Mouse (Mus musculus): ENCODE results near the gene Add3. TPM values are rescaled to one million over a fixed set of nuclear protein-coding genes. Genes with fewer than 3 reads are reported as not detected.

Gene Add3
- total and polyA plus RNA-seq, 3 experiments = 16.3 to 18.4 (median 16.4) TPM

GRCm38 (mm10) chr19:53145075-53145474 lies 4.8 kb downstream of the Add3 start:
- no peak for TF ChIP-seq JUND (conservative IDR thresholded peaks at IDR 0.05; ENCODE audit: low read depth, low read length)
- no peaks in the 10 kb centered on the region for H3K9me3 ChIP-seq (replicated peaks; ENCODE audit: low read length)
- H3K79me2 ChIP-seq (replicated peaks; ENCODE audit: control insufficient read depth, extremely low read depth, insufficient read depth, poor library complexity, severe bottlenecking) = no peaks in the 10 kb centered on the region
- no peak overlapping the region for H3K4me2 ChIP-seq (ENCODE audit: insufficient read depth, low read depth, poor library complexity, severe bottlenecking)
- no peak overlapping the region for H3K4me3 ChIP-seq (replicated peaks in 1 of 3; ENCODE audit: low read depth in 2 of 3, low read length in 2 of 3, poor library complexity in 1 of 3)
- DNase-seq (ENCODE audit: extremely low read depth) = no peak
- peaks cover 2% of the 10 kb centered on the region for H3K27me3 ChIP-seq (replicated peaks)
- dilution Hi-C loops (cut with MboI; ENCODE audit: extremely low pct_ligation_motif_present, extremely low pct_unique_long_range_greater_than_20kb, low sequenced_read_pairs) (no loop called here), in situ Hi-C loops (cut with MboI; ENCODE audit: low pct_ligation_motif_present, low pct_unique_long_range_greater_than_20kb, low sequenced_read_pairs) (no loop called here)
- H3K27ac ChIP-seq (ENCODE audit: insufficient read depth, low read depth) = no peak overlapping the region
- no peak overlapping the region for H3K9ac ChIP-seq (ENCODE audit: insufficient read depth, low read depth)
- H3K4me1 ChIP-seq (ENCODE audit: control insufficient read depth in 1 of 2, insufficient read depth in 2 of 2) = peaks cover 2 to 20% of the 10 kb centered on the region in 2 experiments; a peak in 3 of 4 replicates
- no peaks in the 10 kb centered on the region for H3K36me3 ChIP-seq (replicated peaks in 1 of 2; ENCODE audit: control insufficient read depth in 1 of 2, insufficient read depth in 1 of 2, low read length in 1 of 2)

GRCm38 (mm10) chr19:53149381-53149780 lies 9.1 kb downstream of the Add3 start:
- DNase-seq (ENCODE audit: extremely low read depth) = no peak
- Histone ChIP-seq H3K4me1 (ENCODE audit: control insufficient read depth in 1 of 2, insufficient read depth in 2 of 2) (0 out of 4 replicates have a peak, but pooled peaks cover 0 to 3% of the 10 kb centered on the region in 2 experiments), H3K9ac (ENCODE audit: insufficient read depth, low read depth) (no peak overlapping the region), H3K36me3 (replicated peaks in 1 of 2; ENCODE audit: control insufficient read depth in 1 of 2, insufficient read depth in 1 of 2, low read length in 1 of 2) (no peaks in the 10 kb centered on the region), H3K27me3 (replicated peaks) (no peaks in the 10 kb centered on the region), H3K27ac (ENCODE audit: insufficient read depth, low read depth) (no peak overlapping the region), H3K79me2 (replicated peaks; ENCODE audit: control insufficient read depth, extremely low read depth, insufficient read depth, poor library complexity, severe bottlenecking) (no peaks in the 10 kb centered on the region), H3K4me3 (replicated peaks in 1 of 3; ENCODE audit: low read depth in 2 of 3, low read length in 2 of 3, poor library complexity in 1 of 3) (no peak overlapping the region), H3K9me3 (replicated peaks; ENCODE audit: low read length) (no peaks in the 10 kb centered on the region), H3K4me2 (ENCODE audit: insufficient read depth, low read depth, poor library complexity, severe bottlenecking) (no peak overlapping the region)
- dilution Hi-C loops (cut with MboI; ENCODE audit: extremely low pct_ligation_motif_present, extremely low pct_unique_long_range_greater_than_20kb, low sequenced_read_pairs) (no loop called here), in situ Hi-C loops (cut with MboI; ENCODE audit: low pct_ligation_motif_present, low pct_unique_long_range_greater_than_20kb, low sequenced_read_pairs) (no loop called here)
- no peak for TF ChIP-seq PAX5 (IDR thresholded peaks at IDR 0.05; ENCODE audit: low read length)

GRCm38 (mm10) chr19:53152451-53152850 lies 12.2 kb downstream of the Add3 start:
- Histone ChIP-seq H3K79me2 (replicated peaks; ENCODE audit: control insufficient read depth, extremely low read depth, insufficient read depth, poor library complexity, severe bottlenecking) (no peaks in the 10 kb centered on the region), H3K9ac (ENCODE audit: insufficient read depth, low read depth) (no peak overlapping the region), H3K36me3 (replicated peaks in 1 of 2; ENCODE audit: control insufficient read depth in 1 of 2, insufficient read depth in 1 of 2, low read length in 1 of 2) (no peaks in the 10 kb centered on the region), H3K27me3 (replicated peaks) (no peaks in the 10 kb centered on the region), H3K4me3 (replicated peaks in 1 of 3; ENCODE audit: low read depth in 2 of 3, low read length in 2 of 3, poor library complexity in 1 of 3) (no peak overlapping the region), H3K4me2 (ENCODE audit: insufficient read depth, low read depth, poor library complexity, severe bottlenecking) (no peak overlapping the region), H3K9me3 (replicated peaks; ENCODE audit: low read length) (no peaks in the 10 kb centered on the region), H3K27ac (ENCODE audit: insufficient read depth, low read depth) (no peak overlapping the region), H3K4me1 (ENCODE audit: control insufficient read depth in 1 of 2, insufficient read depth in 2 of 2) (0 out of 4 replicates have a peak, but pooled peaks cover 0 to 3% of the 10 kb centered on the region in 2 experiments)
- dilution Hi-C loops (cut with MboI; ENCODE audit: extremely low pct_ligation_motif_present, extremely low pct_unique_long_range_greater_than_20kb, low sequenced_read_pairs) (no loop called here), in situ Hi-C loops (cut with MboI; ENCODE audit: low pct_ligation_motif_present, low pct_unique_long_range_greater_than_20kb, low sequenced_read_pairs) (no loop called here)
- no peak for TF ChIP-seq JUN (IDR thresholded peaks at IDR 0.05; ENCODE audit: insufficient read depth, low read depth, low read length)
- TF ChIP-seq MXI1 (IDR thresholded peaks at IDR 0.05; ENCODE audit: low read depth, low read length) = no peak
- TF ChIP-seq E2F4 (IDR thresholded peaks at IDR 0.05; ENCODE audit: insufficient replicate concordance, low read depth, low read length) = no peak
- no peak for TF ChIP-seq NELFE (IDR thresholded peaks at IDR 0.05; ENCODE audit: low read depth, low read length)
- TF ChIP-seq JUND (conservative IDR thresholded peaks at IDR 0.05; ENCODE audit: low read depth, low read length) = no peak
- no peak for TF ChIP-seq KAT2A (IDR thresholded peaks at IDR 0.05; ENCODE audit: insufficient replicate concordance, low read length)
- TF ChIP-seq ZKSCAN1 (IDR thresholded peaks at IDR 0.05; ENCODE audit: borderline replicate concordance, low read depth, low read length) = no peak
- no peak for TF ChIP-seq CHD2 (IDR thresholded peaks at IDR 0.05; ENCODE audit: low read length)
- no peak for TF ChIP-seq RAD21 (IDR thresholded peaks at IDR 0.05; ENCODE audit: low read depth, low read length)
- no peak for DNase-seq (ENCODE audit: extremely low read depth)
